Mouse (Mus musculus) retina, postnatal 7 days (tissue): ENCODE measurements around the gene Col4a1.

ENCODE experiments used
- DNase-seq: peaks from one replicate; pipeline ENCODE4 v3.0.0-alpha.2; 2012; ENCODE audit warnings: low read depth, low spot score

The Col4a1 gene

DNA sequence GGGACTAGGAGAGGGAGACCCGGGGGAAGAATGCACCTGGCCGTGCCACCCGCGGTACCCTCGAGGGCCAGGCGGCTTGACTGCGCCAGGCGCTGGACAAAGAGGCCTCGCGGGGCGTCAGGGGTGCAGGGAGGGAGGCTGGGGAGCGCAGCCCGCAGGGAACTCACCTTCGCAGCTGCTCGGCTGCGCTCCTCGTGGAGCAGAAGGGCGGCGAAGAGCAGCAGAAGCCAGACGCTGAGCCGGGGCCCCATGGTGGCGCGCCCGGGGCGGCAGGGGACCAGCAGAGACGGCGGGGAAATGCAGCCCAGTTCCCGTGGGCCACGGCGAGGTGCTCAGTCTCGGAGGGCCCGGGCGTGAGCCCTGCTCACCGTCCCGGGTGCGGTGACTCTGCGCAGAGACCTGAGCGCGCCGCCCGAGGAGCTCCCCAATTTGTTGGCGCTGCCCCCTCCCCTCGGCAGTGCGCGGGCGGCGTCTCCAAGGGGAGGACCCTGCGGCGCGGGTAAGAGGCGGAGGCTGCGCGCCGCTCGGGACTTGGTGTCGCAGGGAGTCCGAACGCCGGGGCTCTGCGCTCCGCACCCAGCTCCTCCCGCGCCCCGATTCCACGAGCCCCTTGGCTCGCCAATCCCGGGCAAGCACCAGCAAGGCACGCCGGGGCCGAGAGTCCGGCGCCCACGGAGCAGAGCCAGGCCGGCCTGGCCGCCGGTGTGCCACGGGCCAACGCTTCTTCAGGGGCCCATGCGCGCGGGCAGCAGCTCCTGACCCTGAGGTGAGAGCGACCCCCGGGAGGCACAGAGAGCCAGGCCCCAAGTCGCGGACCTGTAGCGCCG, at the start of gene Col4a1, which contains the start of gene Col4a2:
TSS of gene Col4a1 (minus strand) at position 478 of the 827 bp plus-strand sequence.
TSS of gene Col4a2 (plus strand) at position 457 of the 827 bp plus-strand sequence.
- peak; percentile 19 for DNase-seq

DNA sequence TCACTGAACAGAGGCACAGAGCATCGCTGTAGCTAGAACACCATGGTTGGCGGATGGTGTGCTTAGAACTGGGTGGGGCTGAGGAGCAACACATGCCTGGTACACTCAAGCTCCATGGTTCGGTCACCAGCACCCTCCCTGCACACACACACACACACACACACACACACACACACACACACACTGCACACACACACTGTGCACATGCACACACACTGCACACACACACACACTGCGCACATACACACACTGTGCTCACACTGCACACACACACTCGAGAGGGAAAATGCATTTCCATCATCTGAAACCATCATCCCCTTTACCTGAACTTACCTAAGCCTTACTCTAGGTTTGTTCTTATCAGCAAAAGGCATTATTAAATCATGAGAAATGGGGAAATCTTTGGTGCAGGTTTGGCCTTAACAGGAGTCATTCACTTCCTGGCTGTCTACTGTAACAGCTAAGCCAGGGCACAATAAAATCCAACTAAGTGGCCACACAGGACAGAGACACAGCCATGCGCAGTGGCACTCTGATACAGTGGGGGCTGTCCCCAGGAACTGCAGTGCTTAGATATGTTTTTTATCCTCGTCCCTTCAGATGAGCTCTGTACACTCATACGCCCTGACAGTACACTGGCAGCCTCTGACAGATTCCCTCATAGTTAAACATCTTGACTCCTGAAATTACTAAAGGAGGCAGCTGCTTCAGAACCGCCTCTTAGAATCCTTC, 49.1 kb upstream of the Col4a1 start:
- DNase-seq = no peak

DNA sequence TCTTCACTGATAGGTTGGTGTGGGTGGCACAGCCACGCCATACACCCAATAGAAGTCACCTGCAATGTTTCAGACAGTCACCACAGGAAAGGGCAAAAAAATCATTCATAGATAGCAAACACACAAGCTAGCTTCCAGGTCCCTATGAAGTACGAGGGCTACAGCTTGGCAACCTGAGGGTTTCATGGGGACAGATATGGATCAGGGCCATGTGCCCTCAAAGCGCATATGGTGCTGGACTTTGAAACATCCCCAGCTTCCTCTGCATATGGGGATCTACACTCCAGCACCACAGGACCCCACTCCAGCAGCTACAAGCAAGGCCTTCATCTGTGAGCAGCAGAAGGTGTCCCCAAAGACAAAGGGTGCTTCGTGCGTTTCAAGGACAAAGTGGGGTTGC, 47.2 kb upstream of the Col4a1 start:
- DNase-seq = no peak

- DNase-seq = no peak
Measured at GRCm38 (mm10) chr8:11357921-11358436, 45.4 kb upstream of the Col4a1 start.

GRCm38 (mm10) chr8:11356776-11357175, 44.1 kb upstream of the Col4a1 start:
- no peak for DNase-seq

GRCm38 (mm10) chr8:11355900-11356299, 43.3 kb upstream of the Col4a1 start:
- no peak for DNase-seq

GRCm38 (mm10) chr8:11354800-11355451, 42.3 kb upstream of the Col4a1 start:
- DNase-seq = no peak

- no peak for DNase-seq
Measured at GRCm38 (mm10) chr8:11352514-11352913, 39.9 kb upstream of the Col4a1 start.

- no peak for DNase-seq
Measured at GRCm38 (mm10) chr8:11351355-11351754, 38.7 kb upstream of the Col4a1 start.

DNA sequence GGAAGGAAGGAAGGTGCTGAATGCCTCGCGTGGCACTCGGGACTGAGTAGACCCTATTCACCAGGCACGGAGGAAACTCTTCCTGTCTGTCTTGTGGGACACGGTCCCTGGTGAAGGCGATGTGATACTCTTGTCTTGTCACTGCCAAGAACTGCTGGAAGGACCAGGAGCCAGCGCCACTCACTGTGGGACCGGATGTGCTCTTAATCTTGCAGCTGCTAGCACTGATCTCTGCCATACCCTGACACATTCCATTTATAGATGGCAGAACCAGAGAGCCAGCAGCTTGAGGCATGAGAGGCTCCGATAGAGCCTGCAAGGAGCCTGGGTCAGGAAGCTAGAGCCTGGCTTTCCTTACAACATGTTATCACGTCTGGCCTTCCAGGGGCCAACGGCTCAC, 36.0 kb upstream of the Col4a1 start:
- DNase-seq = no peak

- no peak for DNase-seq
Measured at GRCm38 (mm10) chr8:11347699-11348098, 35.1 kb upstream of the Col4a1 start.

- DNase-seq = no peak
Measured at GRCm38 (mm10) chr8:11346225-11346624, 33.6 kb upstream of the Col4a1 start.

- DNase-seq = no peak
Measured at GRCm38 (mm10) chr8:11344459-11344858, 31.8 kb upstream of the Col4a1 start.

DNA sequence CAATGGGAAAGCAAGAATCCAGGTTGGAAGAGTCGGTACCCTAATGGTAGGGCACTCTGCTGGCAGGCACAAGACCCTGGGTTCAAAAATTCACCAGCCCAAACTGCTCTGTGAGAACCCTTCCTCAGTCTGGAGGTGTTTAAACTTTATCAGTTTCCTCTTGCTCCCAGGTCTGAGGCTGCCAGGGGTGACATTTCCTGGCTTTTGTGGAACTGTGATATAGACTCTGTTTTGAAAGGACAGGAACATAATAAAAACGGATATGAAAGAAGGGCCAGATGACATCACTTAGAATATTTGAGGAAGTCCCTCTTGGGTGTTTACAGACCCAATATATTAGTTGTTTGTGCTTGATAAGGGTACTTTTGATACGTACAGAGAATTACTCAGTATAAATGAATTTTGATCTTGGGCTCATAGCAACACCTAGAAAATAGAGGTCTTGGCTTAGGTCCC, 28.5 kb upstream of the Col4a1 start:
- DNase-seq = no peak

- no peak for DNase-seq
Measured at GRCm38 (mm10) chr8:11340310-11341110, 27.9 kb upstream of the Col4a1 start.

- no peak for DNase-seq
Measured at GRCm38 (mm10) chr8:11338507-11338906, 25.9 kb upstream of the Col4a1 start.

- DNase-seq = no peak
Measured at GRCm38 (mm10) chr8:11337642-11338041, 25.0 kb upstream of the Col4a1 start.

DNA sequence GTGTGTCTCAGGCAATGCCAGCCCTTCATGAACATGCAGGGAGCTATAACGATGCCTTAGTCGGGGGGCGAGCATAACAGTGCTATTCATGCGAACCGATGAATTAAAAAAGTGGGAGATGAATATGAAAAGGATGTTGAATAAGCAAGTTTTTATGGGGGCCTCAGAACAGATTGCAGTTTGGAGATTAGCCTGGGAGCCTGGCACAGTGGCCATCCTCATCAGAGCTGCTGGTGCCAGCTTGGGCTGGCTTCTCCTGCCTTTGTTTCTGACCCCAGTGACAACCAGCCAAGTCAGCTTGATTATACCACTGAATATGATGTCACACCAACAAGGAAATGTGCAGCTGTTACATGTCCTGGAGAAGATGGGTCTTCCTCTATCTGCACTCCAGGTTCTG, 23.7 kb upstream of the Col4a1 start:
- DNase-seq = no peak

GRCm38 (mm10) chr8:11335238-11335637, 22.6 kb upstream of the Col4a1 start:
- DNase-seq = no peak

GRCm38 (mm10) chr8:11334493-11334892, 21.9 kb upstream of the Col4a1 start:
- no peak for DNase-seq

DNA sequence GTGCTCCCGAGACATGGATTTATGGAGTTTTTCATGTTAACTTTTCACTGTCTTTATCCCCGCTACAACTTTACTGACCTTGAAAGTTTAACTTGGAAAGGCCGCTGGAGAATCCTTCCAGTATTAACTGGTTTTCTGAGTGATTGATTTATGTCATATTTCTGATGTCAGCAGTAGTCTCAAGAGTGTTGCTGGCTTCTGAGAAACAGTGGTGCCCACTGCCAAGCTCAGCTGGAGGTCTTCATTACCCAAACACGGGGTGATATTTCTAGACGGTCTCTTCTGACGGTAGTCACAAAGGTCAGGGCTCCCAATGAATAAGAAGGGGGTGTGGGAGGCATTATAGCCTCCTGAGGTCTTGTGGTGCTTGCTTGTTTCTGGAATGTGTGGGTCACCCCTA, 21.1 kb upstream of the Col4a1 start:
- DNase-seq = no peak
